Mouse (Mus musculus): ENCODE measurements around the gene 1700028P14Rik. TPM values are rescaled to one million over a fixed set of nuclear protein-coding genes. Genes with fewer than 3 reads are reported as not detected.

1700028P14Rik gene
- total RNA-seq, 2 experiments from 2014 or later, result not detected

DNA sequence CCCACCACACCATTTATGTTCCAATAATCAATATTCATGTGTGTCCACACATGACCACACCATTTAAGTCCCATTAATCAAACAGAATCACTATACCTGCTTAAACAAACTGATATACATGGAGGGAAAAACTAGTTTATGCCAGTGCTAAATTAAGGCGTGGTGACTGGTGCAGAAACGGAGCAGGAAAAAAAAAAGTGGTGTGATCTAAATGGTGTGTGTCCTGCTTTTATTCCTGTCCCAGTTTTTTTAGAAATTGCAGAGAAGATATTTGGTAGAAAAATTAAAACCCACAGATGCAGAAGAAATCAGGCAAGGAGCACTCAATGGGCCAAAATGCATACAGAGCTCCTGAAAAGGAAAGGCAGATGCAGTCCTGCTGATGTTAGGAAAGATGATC is 44.7 kb downstream of the 1700028P14Rik start:
- no peak for DNase-seq

DNA sequence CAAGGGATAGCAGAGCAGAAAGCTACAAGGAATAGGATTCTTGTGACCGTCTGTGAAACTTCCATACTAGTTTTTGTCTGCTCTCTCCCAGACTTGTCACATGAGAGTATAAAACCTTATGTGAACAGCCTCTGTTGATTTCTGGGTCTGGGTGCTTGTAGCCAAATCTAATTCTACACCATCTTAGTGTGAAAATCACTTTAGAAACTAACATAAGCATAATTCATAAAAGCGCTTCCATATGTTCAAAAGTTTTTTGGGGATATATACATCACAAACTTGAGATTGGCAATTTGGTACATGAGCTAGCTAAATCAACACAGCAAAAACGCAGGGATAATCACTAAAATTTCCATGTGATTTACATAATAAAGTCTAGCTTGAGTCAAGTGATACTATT is 57.7 kb downstream of the 1700028P14Rik start:
- DNase-seq, result no peak

GRCm38 (mm10) chr19:23578606-23579355 is 73.8 kb downstream of the 1700028P14Rik start:
- DNase-seq, result no peak

GRCm38 (mm10) chr19:23576685-23577084 is 75.9 kb downstream of the 1700028P14Rik start:
- DNase-seq, result no peak

GRCm38 (mm10) chr19:23563693-23564092 is 88.9 kb downstream of the 1700028P14Rik start:
- DNase-seq, result no peak

DNA sequence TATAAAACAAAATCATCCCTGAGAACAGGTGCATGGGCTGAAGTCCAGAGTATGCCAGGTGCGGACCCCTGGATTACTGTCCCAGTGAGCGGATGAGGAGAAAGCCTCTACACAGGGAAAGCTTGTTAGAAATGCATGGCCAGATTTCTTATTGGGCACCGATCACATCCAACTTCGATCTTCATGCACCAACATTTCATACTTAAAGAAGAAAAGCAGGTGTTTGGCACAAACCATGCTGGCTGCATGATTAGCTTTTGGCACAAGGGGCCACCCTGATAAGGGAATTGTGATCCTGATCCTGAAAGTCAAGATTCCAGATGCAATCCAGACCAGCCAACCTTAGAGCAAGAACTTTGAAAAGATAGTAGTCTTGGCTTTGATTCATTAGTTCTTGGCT is 90.0 kb downstream of the 1700028P14Rik start:
- DNase-seq, result no peak

- no peak for DNase-seq
These were observed 90.6 kb downstream of the 1700028P14Rik start for GRCm38 (mm10) chr19:23562061-23562460.

DNA sequence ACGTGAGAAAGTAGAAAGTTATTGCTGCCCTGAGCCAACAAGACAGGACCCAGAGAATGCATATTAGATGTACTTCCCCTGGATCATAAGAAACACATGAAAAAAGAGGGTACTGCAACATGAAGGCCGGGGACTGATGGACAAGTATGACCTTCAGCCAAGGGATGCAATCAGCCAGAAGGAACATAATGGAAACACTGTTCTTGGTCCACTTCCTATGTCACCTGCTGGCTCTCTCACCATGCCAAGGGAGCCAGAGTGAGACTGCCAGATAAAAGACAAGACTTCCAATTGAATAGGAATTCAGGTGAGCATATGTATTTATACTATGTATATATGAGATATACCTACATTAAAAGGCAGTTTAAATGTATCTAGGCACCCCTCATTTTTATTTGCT is 99.2 kb downstream of the 1700028P14Rik start:
- no peak for DNase-seq

DNA sequence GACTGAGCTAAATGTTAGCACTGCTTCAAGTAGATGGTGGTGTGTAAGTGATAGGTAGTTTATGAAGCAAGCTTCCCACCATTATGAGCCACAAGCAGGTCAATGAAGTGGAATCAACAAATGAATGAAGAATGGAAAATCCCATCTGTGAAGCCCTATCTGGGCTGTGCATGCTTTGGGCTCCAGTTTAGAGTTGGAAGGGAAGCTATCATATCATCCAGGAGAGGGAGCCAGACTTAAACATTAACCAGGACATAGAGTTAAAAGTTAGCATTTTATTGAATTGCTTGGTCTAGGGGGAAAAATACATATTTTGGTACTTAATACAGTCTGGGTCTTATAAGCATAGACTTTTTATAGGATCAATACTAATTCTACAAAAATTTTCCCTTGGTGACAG is 107.0 kb downstream of the 1700028P14Rik start:
- no peak for DNase-seq

GRCm38 (mm10) chr19:23543244-23544004 is 109.2 kb downstream of the 1700028P14Rik start:
- DNase-seq, result no peak

DNA sequence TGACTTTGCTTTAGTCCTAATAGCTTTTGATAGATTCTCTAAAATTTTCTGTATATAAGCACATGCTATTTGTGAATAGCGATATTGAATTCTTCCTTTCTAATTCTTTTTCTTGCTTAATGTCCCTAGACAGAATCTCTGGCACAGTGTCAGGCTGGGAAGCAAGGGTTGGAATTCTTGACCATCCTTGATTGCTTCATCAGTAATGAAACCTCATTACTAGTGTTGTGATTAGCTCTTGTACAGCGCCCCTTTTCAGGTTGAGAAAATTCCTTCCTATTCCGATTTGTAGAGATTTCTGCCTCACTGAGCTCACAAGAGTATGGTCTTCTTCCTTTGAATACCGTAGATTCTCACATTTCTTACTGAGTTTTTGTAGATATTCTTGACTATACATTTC is 109.9 kb downstream of the 1700028P14Rik start:
- peak; percentile 5 for DNase-seq

GRCm38 (mm10) chr19:23535700-23536099 is 116.9 kb downstream of the 1700028P14Rik start:
- no peak for DNase-seq

DNA sequence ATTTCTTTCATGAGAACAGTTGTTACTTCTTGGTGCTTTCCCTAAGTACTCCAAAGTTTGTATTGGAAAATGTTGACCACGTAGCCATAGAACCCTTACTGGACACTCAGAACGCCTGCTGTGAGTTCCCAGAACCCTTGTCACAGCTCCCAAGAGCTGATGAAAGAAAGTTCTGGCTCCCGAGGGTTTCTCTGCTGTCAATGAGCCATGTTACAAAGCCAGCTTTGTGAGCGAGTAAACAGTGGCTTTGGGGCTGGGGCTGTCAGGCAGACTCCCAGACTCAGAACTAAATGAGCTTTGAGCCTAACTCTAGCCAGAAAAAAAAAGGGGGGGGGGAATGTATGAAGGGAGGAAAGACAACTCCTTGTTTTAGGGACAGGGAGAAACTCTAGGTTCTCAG is 120.7 kb downstream of the 1700028P14Rik start:
- peak; percentile 22 for DNase-seq

GRCm38 (mm10) chr19:23523711-23524110 is 128.9 kb downstream of the 1700028P14Rik start:
- DNase-seq, result peak; percentile 81

GRCm38 (mm10) chr19:23521831-23522230 is 130.8 kb downstream of the 1700028P14Rik start:
- DNase-seq, result no peak

DNA sequence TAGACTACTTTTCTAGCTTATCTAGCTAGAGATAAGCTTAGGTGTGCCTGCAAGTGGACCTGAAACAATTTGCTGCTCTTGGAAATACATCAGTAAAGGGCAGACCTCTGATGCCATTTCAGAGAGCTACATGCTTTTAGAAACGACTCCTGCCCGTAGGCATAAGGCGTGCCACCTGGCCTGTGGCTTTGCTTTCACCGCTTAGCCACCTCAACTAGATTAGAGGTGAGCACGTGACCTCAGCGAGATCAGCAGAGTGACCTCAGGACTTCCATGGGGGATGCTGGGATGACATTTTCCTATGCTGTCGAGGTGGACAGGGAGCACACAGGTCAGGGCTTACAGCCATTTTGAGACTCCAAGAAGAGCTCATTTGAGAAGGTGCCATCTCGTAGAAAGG is 131.5 kb downstream of the 1700028P14Rik start:
- DNase-seq, result no peak

DNA sequence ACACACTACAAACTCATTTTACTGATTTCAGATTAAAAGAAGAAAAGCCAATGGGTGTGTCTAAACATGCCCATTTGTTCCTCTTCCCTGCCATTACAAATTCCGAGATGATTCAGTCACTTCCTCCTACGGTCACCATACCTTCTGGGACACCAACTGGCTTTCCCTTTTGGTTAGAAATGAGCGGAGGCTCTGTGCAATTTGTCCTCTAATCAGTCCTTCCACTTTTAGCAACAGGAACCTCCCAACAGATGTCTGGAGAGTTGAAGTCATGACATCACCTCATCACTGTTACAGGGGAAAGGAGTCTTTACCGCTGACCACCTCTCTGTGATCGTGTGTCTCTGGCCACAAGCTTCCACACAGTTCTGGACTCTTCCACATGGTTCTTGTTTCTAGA is 132.0 kb downstream of the 1700028P14Rik start:
- no peak for DNase-seq

- no peak for DNase-seq
These were observed 134.1 kb downstream of the 1700028P14Rik start for GRCm38 (mm10) chr19:23518477-23518876.

- peak; percentile 10 for DNase-seq
These were observed 141.3 kb downstream of the 1700028P14Rik start for GRCm38 (mm10) chr19:23511303-23511702.

Measured in adrenal gland, postnatal 10 days (tissue).